Mouse (Mus musculus): Measurements from ENCODE around the gene Rasa1. TPM values are rescaled to one million over a fixed set of nuclear protein-coding genes. Genes with fewer than 3 reads are reported as not detected.

Rasa1 gene
- polyA plus RNA-seq (2012; rRNA removed): 57.5 and 78.8 TPM in 2 replicates

- peak; percentile 78 to 93 for DNase-seq (ENCODE audit: extremely low spot score in 1 of 2, low spot score in 1 of 2)
Observed at GRCm38 (mm10) chr13:85288843-85289713, at the start of gene Rasa1. Gene Rasa1, minus strand, starts transcription at chr13:85289130.

DNA sequence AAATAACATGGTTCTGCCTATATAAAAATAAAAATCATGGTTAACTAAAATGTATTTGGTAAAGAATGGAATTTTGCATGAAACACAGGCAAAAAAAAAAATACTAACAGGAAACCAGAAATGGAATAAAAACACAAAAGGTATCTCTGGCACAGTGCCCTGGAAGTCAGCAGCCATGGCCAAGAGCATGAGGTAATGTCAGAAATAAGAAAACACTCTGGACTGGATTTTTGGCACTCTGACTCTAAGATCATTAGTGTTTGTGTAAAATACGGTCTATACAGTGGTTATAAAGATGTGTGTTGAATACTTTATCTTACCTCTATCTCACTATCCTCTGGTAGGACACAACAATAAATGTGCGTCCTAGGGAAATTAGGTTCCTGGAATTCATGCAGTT, 22.6 kb upstream of the Rasa1 start:
- no peak for DNase-seq (ENCODE audit: extremely low spot score in 1 of 2, low spot score in 1 of 2)

DNA sequence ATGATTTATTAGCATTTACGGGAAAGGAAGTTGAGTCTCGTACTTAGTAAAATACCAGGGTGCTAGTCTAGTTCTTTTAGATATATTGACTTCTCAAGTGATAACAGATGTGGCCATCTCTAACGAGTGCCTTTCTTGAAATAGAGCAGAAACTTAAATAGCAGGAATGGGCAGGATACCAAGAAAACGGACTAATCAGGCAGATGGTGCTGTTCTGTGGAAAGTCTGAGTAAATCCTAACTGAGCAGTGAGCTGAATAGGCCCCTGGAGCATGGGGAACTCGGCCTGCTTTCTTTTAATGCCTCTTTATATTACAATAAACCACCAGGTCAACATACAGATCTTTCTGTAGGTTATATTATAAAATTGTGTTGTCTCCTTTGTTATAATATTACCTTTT, 22.0 kb upstream of the Rasa1 start:
- DNase-seq (ENCODE audit: extremely low spot score in 1 of 2, low spot score in 1 of 2): peak; percentile 59 to 82

DNA sequence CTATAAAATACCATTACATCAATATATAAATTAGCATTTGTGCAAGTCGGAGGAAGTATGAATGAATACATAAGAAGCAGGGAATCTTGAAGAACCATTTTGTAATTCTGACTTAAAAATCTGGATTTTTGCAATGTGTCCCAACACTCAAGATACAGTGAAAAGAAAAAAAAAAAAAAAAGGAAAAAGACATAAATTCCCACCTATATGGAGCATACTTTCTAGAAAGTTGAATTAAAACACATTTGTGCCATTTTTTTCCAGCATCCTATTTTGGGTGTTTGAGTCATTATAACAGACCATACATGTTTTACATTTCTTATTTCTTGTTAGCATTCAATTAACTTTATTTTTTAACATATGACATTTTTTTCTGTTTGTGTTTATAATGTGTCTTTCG, 21.6 kb upstream of the Rasa1 start:
- DNase-seq (ENCODE audit: extremely low spot score in 1 of 2, low spot score in 1 of 2): peak in 1 of 2 experiments; percentile 3

DNA sequence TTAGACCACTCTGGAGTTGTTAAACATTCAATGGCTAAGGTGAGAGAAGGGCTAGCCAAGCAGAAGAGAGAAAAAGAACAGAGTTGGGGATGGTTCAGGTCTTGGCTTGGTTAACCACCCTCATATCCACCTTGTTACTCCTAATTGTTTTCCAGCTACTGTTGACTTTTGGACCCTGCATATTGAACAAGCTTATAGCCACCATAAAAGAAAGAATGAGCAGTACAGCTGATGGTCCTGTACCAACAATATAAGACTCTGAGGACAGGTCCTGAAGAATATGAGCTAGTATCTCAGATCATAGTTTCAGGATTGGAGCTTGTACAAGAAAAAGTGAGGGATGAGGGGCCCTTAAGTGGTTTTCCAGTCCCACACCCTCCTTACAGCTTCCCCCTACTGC, 17.1 kb upstream of the Rasa1 start:
- no peak for DNase-seq (ENCODE audit: extremely low spot score in 1 of 2, low spot score in 1 of 2)

- no peak for DNase-seq (ENCODE audit: extremely low spot score in 1 of 2, low spot score in 1 of 2)
Observed at GRCm38 (mm10) chr13:85290651-85291050, 1.7 kb upstream of the Rasa1 start.

GRCm38 (mm10) chr13:85288574-85288842, 422 bp downstream of the Rasa1 start:
- no peak for DNase-seq (ENCODE audit: extremely low spot score in 1 of 2, low spot score in 1 of 2)

DNA sequence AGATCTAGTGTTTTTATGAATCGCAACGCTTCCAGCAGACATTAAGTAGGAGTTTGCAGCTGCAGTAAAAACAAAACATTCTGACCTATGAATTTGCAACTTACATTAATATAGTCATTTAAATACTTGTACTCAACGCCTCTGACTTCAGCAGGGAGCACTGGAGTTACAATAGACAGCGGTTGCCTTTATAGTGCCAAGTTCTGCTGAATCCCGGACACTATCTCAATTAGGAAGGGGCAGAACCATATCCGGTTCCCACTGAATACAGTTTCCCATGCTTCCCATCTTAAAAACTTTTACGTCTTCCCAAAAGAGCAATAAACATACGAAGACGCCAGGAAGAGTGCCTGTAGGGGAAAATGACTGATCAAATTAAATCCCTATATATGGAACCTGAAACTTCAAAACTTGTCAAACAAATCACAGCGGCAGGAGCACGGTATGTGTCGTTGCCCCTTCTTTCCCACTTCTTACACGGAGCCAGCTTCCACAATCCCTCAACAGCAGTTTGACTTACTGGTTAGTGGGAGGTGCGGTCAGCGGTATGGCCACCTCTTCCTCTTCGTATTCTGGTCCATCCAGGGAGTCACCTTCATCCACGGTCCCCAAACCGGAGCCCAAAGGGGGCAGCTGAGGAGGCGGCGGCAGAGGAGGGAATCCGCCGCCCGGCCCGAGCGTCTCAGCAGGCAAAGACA, 905 bp downstream of the Rasa1 start:
- peak in 1 of 2 experiments; percentile 25 for DNase-seq (ENCODE audit: extremely low spot score in 1 of 2, low spot score in 1 of 2)

DNA sequence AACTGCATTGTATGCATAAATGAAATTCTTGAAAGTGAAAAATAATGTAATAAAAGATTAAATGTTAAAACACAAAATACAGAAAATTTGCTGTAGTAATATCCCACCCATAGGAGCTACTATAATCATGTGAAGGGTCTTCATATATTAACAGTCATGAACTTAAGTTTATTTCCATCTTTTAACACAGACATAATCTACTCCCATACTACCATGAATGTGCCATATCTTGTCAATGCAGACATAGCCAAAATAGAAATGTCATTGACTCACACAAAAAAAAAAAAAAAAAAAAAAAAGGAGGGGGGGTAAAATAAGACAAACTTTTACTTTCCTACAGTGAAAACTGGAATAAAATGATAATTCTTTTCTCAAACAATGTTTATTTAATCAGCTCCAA, 6.3 kb downstream of the Rasa1 start:
- no peak for DNase-seq (ENCODE audit: extremely low spot score in 1 of 2, low spot score in 1 of 2)

DNA sequence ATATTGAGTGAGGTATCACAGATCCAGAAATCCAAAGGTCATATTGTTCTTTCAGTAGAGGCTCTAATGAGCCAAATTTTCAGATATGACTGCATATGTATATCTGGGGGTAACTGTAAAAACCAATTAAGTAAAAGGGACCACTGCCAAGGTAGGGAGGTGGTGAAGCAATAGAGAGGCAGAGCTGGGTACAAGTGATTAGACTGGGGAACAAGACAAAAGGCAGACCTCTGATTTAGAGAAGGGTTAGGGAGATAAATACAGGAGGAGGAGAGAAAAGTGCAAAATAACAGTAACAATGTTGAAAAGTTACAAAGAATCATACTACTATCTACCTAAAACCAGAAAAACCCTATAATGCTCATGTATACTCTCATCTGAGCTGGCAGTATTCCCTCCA, 10.0 kb downstream of the Rasa1 start:
- DNase-seq (ENCODE audit: extremely low spot score in 1 of 2, low spot score in 1 of 2): no peak

DNA sequence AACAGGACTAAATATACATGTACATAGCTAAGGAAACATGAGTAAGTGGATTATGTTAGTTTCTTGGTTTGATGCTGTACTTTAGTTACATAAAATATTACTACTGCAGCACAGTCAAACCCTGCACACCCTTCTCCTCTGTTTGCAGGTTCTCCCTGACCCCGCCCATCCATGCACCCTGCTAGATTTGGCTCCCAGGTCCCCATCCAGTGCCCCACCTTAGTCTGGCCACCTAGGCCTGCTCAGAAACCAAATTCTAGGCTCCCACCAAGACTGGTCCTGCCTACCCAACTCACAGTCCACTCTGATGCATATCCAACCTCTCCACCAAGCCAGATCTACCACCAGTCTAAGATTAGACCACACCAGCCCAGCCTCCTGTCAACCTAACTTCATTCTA, 14.4 kb downstream of the Rasa1 start:
- DNase-seq (ENCODE audit: extremely low spot score in 1 of 2, low spot score in 1 of 2): no peak

DNA sequence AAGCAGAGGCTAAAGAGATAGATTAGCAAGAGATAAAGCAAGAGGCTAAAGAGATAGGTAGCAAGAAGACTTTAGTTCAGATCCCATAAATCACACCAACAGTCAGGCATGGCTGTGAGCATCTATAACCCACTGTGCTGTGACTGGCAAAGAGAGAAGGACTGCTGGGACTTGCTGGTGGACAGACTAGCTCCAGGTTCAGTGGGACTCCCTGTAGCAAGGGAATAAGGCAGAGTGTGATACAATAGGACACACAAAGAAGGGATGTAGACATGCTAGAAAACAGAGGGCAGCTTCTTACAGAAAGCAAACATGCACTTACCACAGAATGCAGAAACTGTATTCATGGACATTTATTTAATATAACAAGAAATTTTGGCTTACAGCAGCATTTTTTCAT, 15.1 kb downstream of the Rasa1 start:
- DNase-seq (ENCODE audit: extremely low spot score in 1 of 2, low spot score in 1 of 2): no peak

DNA sequence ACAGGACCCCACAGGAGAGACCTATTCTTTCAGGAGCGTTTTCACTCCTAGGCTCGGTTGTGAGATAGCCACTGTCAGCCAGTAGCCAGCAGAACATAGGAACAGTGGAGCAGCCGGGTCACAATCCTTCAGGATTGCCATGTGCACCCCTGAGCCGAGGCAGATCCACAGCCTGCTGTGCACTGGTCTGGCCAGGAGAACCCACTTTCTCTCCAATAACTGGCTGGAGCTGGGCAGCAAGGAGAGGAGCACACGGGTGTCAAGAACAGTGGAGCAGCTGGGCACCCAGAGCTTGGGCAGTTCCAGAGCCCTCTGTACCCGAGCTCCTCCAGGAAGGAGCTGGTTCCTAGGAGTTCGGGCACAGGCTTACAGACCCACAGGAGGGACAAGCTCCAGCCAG, 50.2 kb downstream of the Rasa1 start:
- no peak for DNase-seq (ENCODE audit: extremely low spot score in 1 of 2, low spot score in 1 of 2)

- no peak for DNase-seq (ENCODE audit: extremely low spot score in 1 of 2, low spot score in 1 of 2)
Observed at GRCm38 (mm10) chr13:85218656-85219055, 70.3 kb downstream of the Rasa1 start.

DNA sequence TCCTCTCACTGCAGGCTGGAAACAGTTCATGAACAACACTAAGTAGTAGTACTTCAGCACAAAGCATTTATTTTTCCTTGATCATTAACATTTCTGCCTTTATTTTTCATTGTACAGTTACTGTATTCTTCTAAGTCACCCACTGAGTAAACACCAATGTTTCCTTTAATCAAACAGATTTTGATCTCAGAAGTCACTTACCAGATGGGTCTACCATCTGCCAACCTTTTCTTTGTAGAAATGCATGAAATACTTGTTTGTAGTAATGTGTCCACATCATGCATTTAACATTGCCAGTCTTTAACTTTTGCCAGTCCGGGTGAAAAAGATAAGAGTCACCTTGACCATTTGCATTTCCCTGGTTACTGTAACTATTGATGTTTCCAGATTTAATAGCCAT, 78.6 kb downstream of the Rasa1 start:
- no peak for DNase-seq (ENCODE audit: extremely low spot score in 1 of 2, low spot score in 1 of 2)

GRCm38 (mm10) chr13:85208656-85209055, 80.3 kb downstream of the Rasa1 start:
- no peak for DNase-seq (ENCODE audit: extremely low spot score in 1 of 2, low spot score in 1 of 2)

GRCm38 (mm10) chr13:85207493-85207892, 81.4 kb downstream of the Rasa1 start:
- DNase-seq (ENCODE audit: extremely low spot score in 1 of 2, low spot score in 1 of 2): no peak

GRCm38 (mm10) chr13:85191253-85191652, 97.7 kb downstream of the Rasa1 start:
- DNase-seq (ENCODE audit: extremely low spot score in 1 of 2, low spot score in 1 of 2): no peak

DNA sequence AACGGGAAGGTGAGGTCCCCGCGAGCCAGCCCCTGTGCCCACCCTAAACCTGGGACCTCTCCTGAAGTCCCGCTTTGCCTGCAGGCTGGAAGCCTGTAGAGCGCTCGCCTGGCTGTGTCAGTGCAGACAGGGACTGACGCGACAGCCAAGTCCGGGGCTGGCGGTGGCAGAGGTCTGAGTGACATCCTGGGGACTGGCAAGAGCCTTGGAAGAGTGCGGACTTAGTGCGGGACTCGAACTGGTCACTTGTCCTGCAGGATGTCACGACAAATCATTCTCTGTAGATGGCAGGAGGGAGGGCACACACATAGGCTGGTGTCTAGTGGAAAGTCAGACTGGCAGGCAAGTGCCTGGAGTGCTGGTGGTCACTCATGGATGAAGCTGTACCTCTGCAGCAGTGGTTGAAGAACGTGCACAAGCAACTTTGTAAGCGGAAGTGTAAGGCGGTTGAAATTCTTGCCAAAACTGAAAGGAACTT, 99.2 kb downstream of the Rasa1 start:
- DNase-seq (ENCODE audit: extremely low spot score in 1 of 2, low spot score in 1 of 2): no peak

DNA sequence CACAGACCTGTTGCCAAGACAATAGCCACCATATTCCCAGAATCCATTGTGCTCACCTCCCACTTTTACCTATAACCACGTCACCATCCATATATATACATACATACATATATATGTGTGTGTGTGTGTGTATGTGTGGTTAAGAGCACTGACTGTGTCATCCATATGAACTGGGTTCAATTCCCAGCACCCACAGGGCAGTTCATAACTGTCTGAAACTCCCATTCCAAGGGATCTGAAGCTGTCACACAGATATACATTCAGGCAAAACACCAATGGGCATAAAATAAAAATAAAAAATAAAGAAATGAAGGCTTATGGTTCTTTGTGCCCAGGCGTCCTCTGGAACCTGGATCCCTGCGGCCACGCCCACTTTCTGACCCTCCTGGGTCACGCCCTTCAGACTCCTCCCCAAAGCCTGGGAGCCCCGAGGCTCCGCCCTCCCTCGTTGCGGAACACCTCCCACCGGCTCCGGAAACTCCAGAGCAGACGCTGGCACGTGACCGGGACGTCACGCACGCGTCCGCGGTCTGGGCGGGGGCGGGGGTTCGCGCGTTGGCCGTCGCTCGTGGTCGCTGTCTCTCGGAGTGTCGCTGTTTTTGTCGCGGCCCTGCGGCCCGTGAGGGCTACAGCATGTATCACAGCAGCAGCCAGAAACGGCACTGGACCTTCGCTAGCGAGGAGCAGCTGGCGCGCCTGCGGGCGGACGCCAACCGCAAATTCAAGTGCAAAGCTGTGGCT, 99.9 kb downstream of the Rasa1 start, which contains the start of gene Ccnh:
Gene Ccnh (plus strand): TSS at position 506 of the 741 bp plus-strand sequence.
- DNase-seq (ENCODE audit: extremely low spot score in 1 of 2, low spot score in 1 of 2): peak; percentile 89 to 94
